Mouse (Mus musculus) embryonic facial prominence, embryonic 12.5 days (tissue): ENCODE data around the gene Dll4. TPM values are rescaled to one million over a fixed set of nuclear protein-coding genes. Genes with fewer than 3 reads are reported as not detected.

ENCODE experiments used
- ATAC-seq: fragments of 200-750 bp; cut with Nextera tagmentation; 2 replicates; pipeline ENCODE4 v1.8.0; 2017; ENCODE audit not compliant: insufficient number of reproducible peaks, insufficient read depth, low FRiP score, low TSS enrichment
- H3K27ac ChIP-seq: fragments of 300-500 bp; sonication (generic); 2 replicates; pipeline ENCODE4 v1.5.1; 2016; ENCODE audit warnings: mild to moderate bottlenecking
- H3K27me3 ChIP-seq: fragments of 300-500 bp; sonication (generic); 2 replicates; pipeline ENCODE4 v1.6.1; 2016; ENCODE audit warnings: mild to moderate bottlenecking, moderate library complexity
- H3K36me3 ChIP-seq: fragments of 300-500 bp; sonication (generic); 2 replicates; pipeline ENCODE4 v1.6.1; 2016; ENCODE audit warnings: mild to moderate bottlenecking
- H3K4me1 ChIP-seq: fragments of 300-500 bp; sonication (generic); 2 replicates; pipeline ENCODE4 v1.6.1; 2016
- H3K4me2 ChIP-seq: fragments of 300-500 bp; sonication (generic); replicated peaks from 2 replicates; pipeline ENCODE4 v1.6.1; 2016; ENCODE audit warnings: mild to moderate bottlenecking, moderate library complexity
- H3K4me3 ChIP-seq: fragments of 300-500 bp; sonication (generic); 2 replicates; pipeline ENCODE4 v1.5.1; 2016; ENCODE audit warnings: mild to moderate bottlenecking
- H3K9ac ChIP-seq: fragments of 300-500 bp; sonication (generic); 2 replicates; pipeline ENCODE4 v1.6.1; 2016; ENCODE audit warnings: mild to moderate bottlenecking, moderate library complexity
- H3K9me3 ChIP-seq: fragments of 300-500 bp; sonication (generic); 2 replicates; pipeline ENCODE4 v1.6.1; 2016; ENCODE audit warnings: mild to moderate bottlenecking, moderate library complexity
- WGBS: fragments of 180-500 bp; shearing (Covaris S2); methylation state at CpG from one replicate; pipeline ENCODE4 v1.1.7; 2016; 5-methylcytosine and 5-hydroxymethylcytosine counted together
- polyA plus RNA-seq: library from polyadenylated mRNA; unstranded; fragments of >200 nt; fragmentation: Nextera tagmentation; extraction: Ambion mirVana; gene quantifications from 2 replicates; pipeline ENCODE4 v1.2.1, GENCODE M21; 2016

Dll4 gene
- polyA plus RNA-seq, 1 experiment from 2014 or later, result 5.1 TPM

DNA sequence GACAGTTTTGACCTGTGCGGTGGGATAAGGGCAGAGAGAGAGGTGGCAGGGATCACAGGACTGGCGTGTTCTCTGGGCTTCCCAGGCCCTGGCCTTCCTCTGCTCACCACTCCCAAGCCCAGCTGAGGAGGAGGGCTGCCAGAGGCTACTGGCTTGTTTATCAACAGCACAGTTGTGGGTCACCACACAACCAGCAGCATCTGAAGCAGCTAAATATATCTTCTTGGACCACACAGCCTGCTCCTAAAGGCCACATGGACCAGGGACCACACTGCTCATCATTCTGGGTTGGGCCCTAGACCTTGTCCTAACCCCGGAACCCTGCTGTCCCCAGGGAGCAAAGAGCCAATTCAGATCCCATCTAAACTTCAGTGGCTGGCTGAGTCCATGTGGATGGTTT is 39.4 kb downstream of the Dll4 start:
- Histone ChIP-seq H3K4me3 (no peak overlapping the region), H3K9ac (no peak overlapping the region), H3K36me3 (peaks cover 7% of the 10 kb centered on the region), H3K4me1 (no peaks in the 10 kb centered on the region), H3K27me3 (no peaks in the 10 kb centered on the region), H3K9me3 (peaks cover 4% of the 10 kb centered on the region; the same call in 1 of the 2 replicates), H3K4me2 (no peak overlapping the region), H3K27ac (no peak overlapping the region)
- ATAC-seq, result no peak
- 92% methylated on average over 3 of the region's 3 CpGs for WGBS

GRCm38 (mm10) chr2:119367346-119367745 is 41.8 kb downstream of the Dll4 start:
- WGBS, result 75% methylated on average over 3 of the region's 3 CpGs

DNA sequence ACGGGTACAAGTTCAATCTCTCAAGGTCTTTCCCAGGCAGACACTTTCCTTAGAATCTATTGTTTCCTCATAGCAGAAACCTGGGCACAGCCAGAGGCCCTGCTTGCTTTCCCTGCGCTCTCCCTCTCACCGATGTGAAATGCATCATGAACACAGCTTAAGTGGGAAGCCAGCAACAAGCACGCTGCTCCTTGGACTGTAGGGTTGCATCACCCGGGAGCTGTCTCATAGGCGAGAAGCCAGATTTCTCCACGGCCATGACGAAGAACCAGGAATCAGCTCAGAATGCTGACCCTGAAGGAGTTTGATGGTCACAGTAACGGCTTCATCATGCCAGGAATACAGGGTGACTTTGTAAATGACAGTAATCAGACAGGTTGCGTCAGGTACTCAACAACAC is 44.5 kb downstream of the Dll4 start:
- WGBS, result 98% methylated on average over 10 of the region's 10 CpGs
- no peak for ATAC-seq

More at GRCm38 (mm10) chr2:119367346-119367745, 41.8 kb downstream of the Dll4 start:
- H3K4me3 ChIP-seq, result no peak overlapping the region
- H3K4me2 ChIP-seq, result no peak overlapping the region
- H3K4me1 ChIP-seq, result no peaks in the 10 kb centered on the region
- no peak overlapping the region for H3K27ac ChIP-seq
- no peak overlapping the region for H3K9ac ChIP-seq
- H3K9me3 ChIP-seq, result no peaks in the 10 kb centered on the region
- H3K27me3 ChIP-seq, result no peaks in the 10 kb centered on the region
- no peak for ATAC-seq
- H3K36me3 ChIP-seq, result peaks cover 29% of the 10 kb centered on the region

DNA sequence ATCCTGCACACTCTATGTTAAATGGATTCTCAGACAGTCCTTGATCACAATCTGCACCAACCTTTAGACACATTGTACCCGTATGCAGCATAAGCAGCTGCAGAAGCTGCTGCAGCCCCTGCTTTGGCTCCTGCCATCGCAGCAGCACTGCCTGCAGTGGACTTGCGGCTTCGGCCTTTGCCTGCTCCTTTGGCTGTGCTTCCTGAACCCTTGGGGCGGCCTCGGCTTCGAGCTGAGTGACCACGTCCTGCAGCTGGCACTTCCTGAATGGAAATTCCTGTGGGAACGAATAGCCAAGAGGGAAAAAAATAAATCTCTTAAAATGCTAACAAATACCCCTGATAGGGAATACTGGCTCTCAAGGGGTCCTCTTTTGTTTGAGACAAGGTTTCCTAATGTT is 51.7 kb downstream of the Dll4 start:
- 81% methylated on average over 9 of the region's 9 CpGs for WGBS
- Histone ChIP-seq H3K36me3 (peaks cover 93% of the 10 kb centered on the region), H3K9ac (no peak overlapping the region), H3K4me1 (no peaks in the 10 kb centered on the region), H3K27ac (no peak overlapping the region), H3K9me3 (no peaks in the 10 kb centered on the region), H3K4me3 (no peak overlapping the region), H3K27me3 (no peaks in the 10 kb centered on the region), H3K4me2 (no peak overlapping the region)
- no peak for ATAC-seq

More for the DNA sequence above, 44.5 kb downstream of the Dll4 start:
- Histone ChIP-seq H3K4me2 (no peak overlapping the region), H3K4me3 (no peak overlapping the region), H3K27ac (no peak overlapping the region), H3K36me3 (peaks cover 51% of the 10 kb centered on the region), H3K9me3 (no peaks in the 10 kb centered on the region), H3K4me1 (no peaks in the 10 kb centered on the region), H3K9ac (no peak overlapping the region), H3K27me3 (no peaks in the 10 kb centered on the region)

- 91% methylated on average over 3 of the region's 3 CpGs for WGBS
- Histone ChIP-seq H3K4me3 (no peak overlapping the region), H3K4me1 (no peaks in the 10 kb centered on the region), H3K36me3 (peaks cover 91% of the 10 kb centered on the region), H3K9me3 (no peaks in the 10 kb centered on the region), H3K4me2 (no peak overlapping the region), H3K27me3 (no peaks in the 10 kb centered on the region), H3K9ac (no peak overlapping the region), H3K27ac (no peak overlapping the region)
- ATAC-seq, result no peak
These were observed 52.2 kb downstream of the Dll4 start for GRCm38 (mm10) chr2:119377826-119378225.

GRCm38 (mm10) chr2:119379455-119379854 is 53.9 kb downstream of the Dll4 start:
- 81% methylated on average over 3 of the region's 3 CpGs for WGBS
- no peak overlapping the region for H3K27ac ChIP-seq
- no peak overlapping the region for H3K4me3 ChIP-seq
- H3K4me1 ChIP-seq, result no peaks in the 10 kb centered on the region
- H3K9me3 ChIP-seq, result no peaks in the 10 kb centered on the region
- ATAC-seq, result no peak
- no peak overlapping the region for H3K9ac ChIP-seq
- H3K27me3 ChIP-seq, result no peaks in the 10 kb centered on the region
- peaks cover 84% of the 10 kb centered on the region for H3K36me3 ChIP-seq
- H3K4me2 ChIP-seq, result no peak overlapping the region

Other genes starting within 250 kb of the Dll4 start
- gene Rad51, start 213.0 kb upstream of the Dll4 start, polyA plus RNA-seq, result 53.3 and 57.7 TPM in 2 replicates
- gene Rmdn3, start 168.8 kb upstream of the Dll4 start, polyA plus RNA-seq, result 41.9 and 42.3 TPM in 2 replicates
- gene Gchfr, start 158.0 kb upstream of the Dll4 start, polyA plus RNA-seq, result 4.7 and 5.2 TPM in 2 replicates
- 0.70 and 1.1 TPM in 2 replicates for gene Gm14137, start 151.3 kb upstream of the Dll4 start, polyA plus RNA-seq
- 57.0 and 58.2 TPM in 2 replicates for gene Zfyve19, start 117.2 kb upstream of the Dll4 start, polyA plus RNA-seq
- gene Dnajc17, start 117.0 kb upstream of the Dll4 start, polyA plus RNA-seq, result 26.5 and 27.5 TPM in 2 replicates
- gene Ppp1r14d, start 95.9 kb upstream of the Dll4 start, polyA plus RNA-seq, result 0.28 TPM in 1 of 2 replicates, not detected in the other
- gene Spint1, start 88.4 kb upstream of the Dll4 start, polyA plus RNA-seq, result 8.8 and 10.6 TPM in 2 replicates
- 5.7 and 6.9 TPM in 2 replicates for gene Rhov, start 54.5 kb upstream of the Dll4 start, polyA plus RNA-seq
- gene Vps18, start 37.0 kb upstream of the Dll4 start, polyA plus RNA-seq, result 23.8 and 23.9 TPM in 2 replicates
- 0.79 and 1.0 TPM in 2 replicates for gene Chac1, start 25.4 kb downstream of the Dll4 start, polyA plus RNA-seq
- 4.7 and 4.9 TPM in 2 replicates for gene Ino80, start 151.9 kb downstream of the Dll4 start, polyA plus RNA-seq
- 0.32 and 1.3 TPM in 2 replicates for gene Exd1, start 221.8 kb downstream of the Dll4 start, polyA plus RNA-seq
- 64.4 TPM in 2 replicates for gene Chp1, start 221.9 kb downstream of the Dll4 start, polyA plus RNA-seq